8 mouse cellular contexts compared by ENCODE assay signal in the genomic region with DNA sequence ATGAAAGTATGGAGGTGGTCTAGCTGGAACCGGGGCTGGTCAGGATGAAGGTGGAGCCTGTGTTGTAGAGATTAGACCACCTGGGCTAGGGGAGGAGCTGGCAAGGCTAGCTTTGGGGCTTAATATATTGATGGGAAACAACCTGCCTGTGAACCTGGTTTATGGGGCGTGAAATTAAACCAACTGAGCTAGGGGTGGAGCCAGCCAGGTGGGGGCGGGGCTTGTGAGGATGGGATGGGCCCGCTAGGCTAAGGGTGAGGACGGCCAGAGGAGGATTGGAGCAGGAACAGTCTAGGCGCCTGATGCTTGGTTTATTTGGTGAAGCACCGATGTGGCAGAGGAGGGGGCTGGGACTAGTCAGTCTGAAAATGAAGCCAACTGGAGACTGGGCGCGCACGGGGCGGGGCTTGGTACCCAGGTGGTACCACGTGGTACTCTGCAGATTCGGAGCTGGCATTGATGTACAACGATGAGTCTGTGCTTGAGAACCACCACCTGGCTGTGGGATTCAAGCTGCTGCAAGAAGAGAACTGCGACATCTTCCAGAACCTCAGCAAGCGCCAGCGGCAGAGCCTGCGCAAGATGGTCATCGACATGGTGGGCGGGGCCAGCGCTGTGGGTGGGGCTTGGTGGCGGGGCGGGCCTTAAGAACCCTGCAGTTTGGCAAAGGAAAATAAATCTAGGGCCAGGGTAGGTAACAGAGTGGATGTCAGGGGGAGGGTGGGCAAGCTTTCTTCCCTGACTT. TPM values are rescaled to one million over a fixed set of nuclear protein-coding genes. Genes with fewer than 3 reads are reported as not detected.
DNase-seq lines count a peak whose midpoint lies in the region; ATAC-seq and TF ChIP-seq lines count a peak whose summit lies in the region.

No protein-coding gene starts in this region.

- H3K27ac ChIP-seq in embryonic facial prominence, embryonic 13.5 days = no peak overlapping the region
- no peak overlapping the region for H3K27ac ChIP-seq in liver, embryonic 14.5 days

- peak overlapping the region; percentile 70 for H3K4me2 ChIP-seq in embryonic facial prominence, embryonic 13.5 days
- peak overlapping the region; percentile 17 for H3K4me2 ChIP-seq in liver, embryonic 14.5 days (ENCODE audit: low read depth)

- peak overlapping the region; percentile 46 for H3K4me3 ChIP-seq in embryonic facial prominence, embryonic 13.5 days
- H3K4me3 ChIP-seq in liver, embryonic 14.5 days (ENCODE audit: insufficient read depth in 1 of 2, low read depth in 2 of 2, low read length in 2 of 2) = peak overlapping the region in 1 of 2 experiments; percentile 26; a peak in 2 of 4 replicates

- no peak for TF ChIP-seq EP300 in liver, embryonic 14.5 days (IDR thresholded peaks at IDR 0.05; ENCODE audit: low read depth)

- no peak for TF ChIP-seq CTCF in liver, embryonic 14.5 days (IDR thresholded peaks at IDR 0.05; ENCODE audit: low read depth)

- no peaks in the 10 kb centered on the region for H3K27me3 ChIP-seq in embryonic facial prominence, embryonic 13.5 days
- H3K27me3 ChIP-seq in liver, embryonic 14.5 days (ENCODE audit: control insufficient read depth, insufficient read depth, low read length) = no peaks in the 10 kb centered on the region

- DNase-seq in layer of hippocampus, adult 11-12 months (ENCODE audit: low spot score) = peak; percentile 54
- DNase-seq in layer of hippocampus, adult 9-10 months (ENCODE audit: low spot score) = no peak
- peak; percentile 70 to 79 for DNase-seq in kidney, adult 8-10 months
- DNase-seq in liver, embryonic 14.5 days (ENCODE audit: low read depth in 3 of 3, low spot score in 3 of 3) = no peak
- peak; percentile 48 for DNase-seq in right cerebral cortex, postnatal 25 days
- DNase-seq in gastrocnemius, postnatal 25 days = no peak
- no peak for DNase-seq in heart, postnatal 36 days

- intact Hi-C loops in heart, postnatal 36 days (cut with DNase I) = no loop called here

- H3K4me1 ChIP-seq in embryonic facial prominence, embryonic 13.5 days = peaks cover 12% of the 10 kb centered on the region; the same call in 1 of the 2 replicates
- peaks cover 5 to 8% of the 10 kb centered on the region in 2 experiments for H3K4me1 ChIP-seq in liver, embryonic 14.5 days (replicated peaks; ENCODE audit: control insufficient read depth in 2 of 2, insufficient read depth in 2 of 2, low read length in 1 of 2)

- H3K36me3 ChIP-seq in embryonic facial prominence, embryonic 13.5 days = no peaks in the 10 kb centered on the region; the same call in 1 of the 2 replicates
- H3K36me3 ChIP-seq in liver, embryonic 14.5 days (replicated peaks; ENCODE audit: control insufficient read depth, insufficient read depth, low read depth) = no peaks in the 10 kb centered on the region

- peak; percentile 56; the same call in 1 of the 2 replicates for ATAC-seq in embryonic facial prominence, embryonic 13.5 days (ENCODE audit: insufficient number of reproducible peaks, insufficient read depth, low FRiP score, low TSS enrichment, low read depth)
- ATAC-seq in liver, embryonic 14.5 days (ENCODE audit: insufficient read depth) = no peak

- WGBS in embryonic facial prominence, embryonic 13.5 days = 4% methylated on average over 23 of the region's 23 CpGs
- 51% methylated on average over 23 of the region's 23 CpGs for WGBS in liver, embryonic 14.5 days (ENCODE audit: insufficient replicate concordance)

- no peaks in the 10 kb centered on the region for H3K9me3 ChIP-seq in embryonic facial prominence, embryonic 13.5 days
- H3K9me3 ChIP-seq in liver, embryonic 14.5 days (ENCODE audit: control insufficient read depth, low read length) = no peaks in the 10 kb centered on the region

- peak overlapping the region; percentile 65 for H3K9ac ChIP-seq in embryonic facial prominence, embryonic 13.5 days
- H3K9ac ChIP-seq in liver, embryonic 14.5 days (replicated peaks) = no peak overlapping the region

RNA-seq across cellular contexts. Expression of a gene that starts 34.5 kb away (rescaled TPM):
- polyA plus RNA-seq in embryonic facial prominence, embryonic 13.5 days (2015; fragmentation: Nextera tagmentation; extraction: Ambion mirVana) = 65.2 and 70.7 TPM in 2 replicates
- polyA plus RNA-seq in liver, embryonic 14.5 days (2012; rRNA removed) = 15.1 and 15.8 TPM in 2 replicates
- polyA plus RNA-seq in liver, embryonic 14.5 days (2014; fragmentation: Nextera tagmentation; extraction: Ambion mirVana) = 15.6 and 16.4 TPM in 2 replicates
- total RNA-seq in gastrocnemius, postnatal 25 days (2021) = 10 to 100 TPM; 55.0 to 56.3 TPM
- 10 to 100 TPM; 41.9 to 43.1 TPM for total RNA-seq in heart, postnatal 36 days (2021)

RNA-seq across cellular contexts. Expression of a gene that starts 39.2 kb away (rescaled TPM):
- 4.9 and 6.1 TPM in 2 replicates for polyA plus RNA-seq in embryonic facial prominence, embryonic 13.5 days (2015; fragmentation: Nextera tagmentation; extraction: Ambion mirVana)
- 1.3 and 1.4 TPM in 2 replicates for polyA plus RNA-seq in liver, embryonic 14.5 days (2012; rRNA removed)
- 1.1 and 1.4 TPM in 2 replicates for polyA plus RNA-seq in liver, embryonic 14.5 days (2014; fragmentation: Nextera tagmentation; extraction: Ambion mirVana)
- total RNA-seq in gastrocnemius, postnatal 25 days (2021) = 10 to 100 TPM; 44.6 to 46.7 TPM
- 10 to 100 TPM; 45.9 to 52.0 TPM for total RNA-seq in heart, postnatal 36 days (2021)

RNA-seq across cellular contexts. Expression of a gene that starts 43.5 kb away (rescaled TPM):
- polyA plus RNA-seq in embryonic facial prominence, embryonic 13.5 days (2015; fragmentation: Nextera tagmentation; extraction: Ambion mirVana) = 0.21 and 0.58 TPM in 2 replicates
- polyA plus RNA-seq in liver, embryonic 14.5 days (2012; rRNA removed) = 0.06 TPM in 2 replicates
- 0.09 and 0.10 TPM in 2 replicates for polyA plus RNA-seq in liver, embryonic 14.5 days (2014; fragmentation: Nextera tagmentation; extraction: Ambion mirVana)
- total RNA-seq in gastrocnemius, postnatal 25 days (2021) = under 1 TPM; 0.13 to 0.16 TPM
- total RNA-seq in heart, postnatal 36 days (2021) = 1 to 10 TPM in 1 of 2 experiments, under 1 TPM in 1; 0.69 to 1.1 TPM

RNA-seq across cellular contexts. Expression of a gene that starts 54.9 kb away (rescaled TPM):
- 328 and 359 TPM in 2 replicates for polyA plus RNA-seq in embryonic facial prominence, embryonic 13.5 days (2015; fragmentation: Nextera tagmentation; extraction: Ambion mirVana)
- 36.8 and 123 TPM in 2 replicates for polyA plus RNA-seq in liver, embryonic 14.5 days (2012; rRNA removed)
- 118 and 129 TPM in 2 replicates for polyA plus RNA-seq in liver, embryonic 14.5 days (2014; fragmentation: Nextera tagmentation; extraction: Ambion mirVana)
- 100 to 1,000 TPM; 120 to 126 TPM for total RNA-seq in gastrocnemius, postnatal 25 days (2021)
- total RNA-seq in heart, postnatal 36 days (2021) = 100 to 1,000 TPM; 157 to 165 TPM

Comparison
In these comparisons a context has a peak if more than half of its experiments do, and no peak if none do; other contexts are left out.
1. DNase-seq: peak in layer of hippocampus, adult 11-12 months (single experiment), kidney, adult 8-10 months (2 of 2) and right cerebral cortex, postnatal 25 days (single experiment); none in layer of hippocampus, adult 9-10 months (single experiment), liver, embryonic 14.5 days (0 of 3), gastrocnemius, postnatal 25 days (single experiment) and heart, postnatal 36 days (0 of 2).